Mouse (Mus musculus) urinary bladder, postnatal 36 days (tissue): ENCODE data around the gene Crip2.

Experiments used
- DNase-seq, 2 experiments: peaks; one replicate each; pipeline ENCODE4 v3.0.0; 2022; ENCODE audit warnings: low spot score in 2 of 2, mixed read lengths in 1 of 2

Gene Crip2

GRCm38 (mm10) chr12:113131601-113132000 lies 8.4 kb upstream of the Crip2 start:
- no peak for DNase-seq

- DNase-seq = peak in 1 of 2 experiments; percentile 73
Measured at GRCm38 (mm10) chr12:113132567-113132966, 7.5 kb upstream of the Crip2 start.

- no peak for DNase-seq
Measured at GRCm38 (mm10) chr12:113133260-113133659, 6.8 kb upstream of the Crip2 start.

- DNase-seq = no peak
Measured at GRCm38 (mm10) chr12:113133861-113134403, 6.1 kb upstream of the Crip2 start.

GRCm38 (mm10) chr12:113134502-113134901 lies 5.5 kb upstream of the Crip2 start:
- no peak for DNase-seq

- no peak for DNase-seq
Measured at GRCm38 (mm10) chr12:113135401-113135800, 4.6 kb upstream of the Crip2 start.

GRCm38 (mm10) chr12:113136492-113137020 lies 3.5 kb upstream of the Crip2 start:
- DNase-seq = no peak

GRCm38 (mm10) chr12:113137260-113138213 lies 2.5 kb upstream of the Crip2 start:
- DNase-seq = no peak

GRCm38 (mm10) chr12:113138291-113138690 lies 1.7 kb upstream of the Crip2 start:
- DNase-seq = no peak

GRCm38 (mm10) chr12:113138901-113139864 lies 853 bp upstream of the Crip2 start:
- DNase-seq = peak; percentile 79

- peak in 1 of 2 experiments; percentile 74 for DNase-seq
Measured at GRCm38 (mm10) chr12:113140616-113141411, 778 bp downstream of the Crip2 start.

- DNase-seq = peak in 1 of 2 experiments; percentile 56
Measured at GRCm38 (mm10) chr12:113141531-113141973, 1.5 kb downstream of the Crip2 start.

GRCm38 (mm10) chr12:113142021-113142975 lies 2.3 kb downstream of the Crip2 start:
- peak in 1 of 2 experiments; percentile 74 for DNase-seq

- peak in 1 of 2 experiments; percentile 25 for DNase-seq
Measured at GRCm38 (mm10) chr12:113143164-113143563, 3.1 kb downstream of the Crip2 start.

GRCm38 (mm10) chr12:113144001-113144756 lies 4.1 kb downstream of the Crip2 start:
- DNase-seq = peak in 1 of 2 experiments; percentile 39

GRCm38 (mm10) chr12:113144886-113145285 lies 4.8 kb downstream of the Crip2 start:
- no peak for DNase-seq

GRCm38 (mm10) chr12:113145591-113145990 lies 5.6 kb downstream of the Crip2 start:
- DNase-seq = no peak
